Mouse (Mus musculus): ENCODE measurements at regions not wholly inside any gene's neighbourhood (a gene's known extent, or its start where the extent isn't known, plus 50 kb on each side); places are given as distances from the start of the nearest gene placed in this dataset.

GRCm38 (mm10) chr6:117406312-117406595, 237.9 kb downstream of the Cxcl12 start:
- H3K27ac ChIP-seq (ENCODE audit: low read depth), result no peak overlapping the region
- no peak for ATAC-seq (ENCODE audit: insufficient read depth)

GRCm38 (mm10) chr6:117406757-117407156, 238.4 kb downstream of the Cxcl12 start:
- no peaks in the 10 kb centered on the region for H3K27me3 ChIP-seq (ENCODE audit: insufficient read depth, low read length)
- no peak overlapping the region for H3K4me3 ChIP-seq (ENCODE audit: low read depth, low read length)
- WGBS, result 78% methylated on average over 9 of the region's 9 CpGs
- no peak for TF ChIP-seq CTCF (IDR thresholded peaks at IDR 0.05; ENCODE audit: low read depth)
- H3K27ac ChIP-seq (ENCODE audit: low read depth), result no peak overlapping the region
- ATAC-seq (ENCODE audit: insufficient read depth) (no peak), DNase-seq (no peak)
- H3K4me2 ChIP-seq, result no peak overlapping the region
- no peaks in the 10 kb centered on the region for H3K4me1 ChIP-seq (ENCODE audit: insufficient read depth)
- H3K9me3 ChIP-seq (ENCODE audit: low read depth, low read length), result no peaks in the 10 kb centered on the region
- no peak overlapping the region for H3K9ac ChIP-seq
- H3K36me3 ChIP-seq (ENCODE audit: insufficient read depth), result no peaks in the 10 kb centered on the region

More at GRCm38 (mm10) chr6:117406312-117406595, 237.9 kb downstream of the Cxcl12 start:
- Histone ChIP-seq H3K4me3 (ENCODE audit: low read depth, low read length) (no peak overlapping the region), H3K9me3 (ENCODE audit: low read depth, low read length) (no peaks in the 10 kb centered on the region), H3K27me3 (ENCODE audit: insufficient read depth, low read length) (no peaks in the 10 kb centered on the region), H3K4me2 (no peak overlapping the region), H3K36me3 (ENCODE audit: insufficient read depth) (no peaks in the 10 kb centered on the region), H3K4me1 (ENCODE audit: insufficient read depth) (no peaks in the 10 kb centered on the region), H3K9ac (no peak overlapping the region)
- no peak for DNase-seq
- TF ChIP-seq CTCF (IDR thresholded peaks at IDR 0.05; ENCODE audit: low read depth), result no peak
- 86% methylated on average over 4 of the region's 4 CpGs for WGBS

DNA sequence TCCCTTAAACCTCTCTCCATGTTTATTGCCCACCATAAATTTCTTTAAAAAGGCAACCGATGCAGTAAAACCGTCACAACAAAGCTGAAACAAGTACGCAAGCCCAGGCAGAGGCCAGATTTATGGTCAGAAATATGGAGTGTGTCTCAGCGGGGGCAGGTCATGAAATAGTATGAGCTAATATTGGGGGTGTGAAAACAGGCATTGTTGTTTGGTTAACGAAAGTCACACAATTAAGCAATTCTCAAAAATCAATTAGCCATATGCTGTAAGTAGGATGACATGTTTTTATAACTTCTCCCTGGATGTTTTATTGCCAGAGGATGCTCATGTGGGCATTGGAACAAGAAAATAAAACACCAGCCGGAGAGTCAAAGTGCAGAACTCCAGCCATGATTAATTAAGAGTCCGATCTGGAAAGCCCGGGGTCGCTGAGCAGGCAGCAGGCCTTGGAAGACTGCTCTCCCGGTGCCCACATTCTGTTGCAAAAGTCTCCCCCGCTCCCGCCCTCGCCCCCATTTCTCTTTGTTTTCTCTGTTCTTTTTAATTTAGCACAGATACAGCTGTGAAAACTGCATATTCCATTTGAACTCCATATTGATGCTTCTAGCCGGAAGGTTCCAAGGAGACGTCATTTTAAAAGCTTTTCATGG, 239.0 kb downstream of the Cxcl12 start:
- DNase-seq, result no peak
- Histone ChIP-seq H3K4me2 (no peak overlapping the region), H3K9me3 (ENCODE audit: low read depth, low read length) (no peaks in the 10 kb centered on the region), H3K36me3 (ENCODE audit: insufficient read depth) (no peaks in the 10 kb centered on the region), H3K27ac (ENCODE audit: low read depth) (no peak overlapping the region), H3K27me3 (ENCODE audit: insufficient read depth, low read length) (no peaks in the 10 kb centered on the region), H3K4me1 (ENCODE audit: insufficient read depth) (no peaks in the 10 kb centered on the region), H3K9ac (no peak overlapping the region), H3K4me3 (ENCODE audit: low read depth, low read length) (no peak overlapping the region)
- ATAC-seq (ENCODE audit: insufficient read depth), result no peak
- no peak for TF ChIP-seq CTCF (IDR thresholded peaks at IDR 0.05; ENCODE audit: low read depth)
- 55% methylated on average over 15 of the region's 15 CpGs for WGBS

GRCm38 (mm10) chr6:117407953-117408352, 239.6 kb downstream of the Cxcl12 start:
- H3K9ac ChIP-seq, result no peak overlapping the region
- H3K9me3 ChIP-seq (ENCODE audit: low read depth, low read length), result no peaks in the 10 kb centered on the region
- no peak overlapping the region for H3K4me3 ChIP-seq (ENCODE audit: low read depth, low read length)
- H3K4me2 ChIP-seq, result no peak overlapping the region
- H3K4me1 ChIP-seq (ENCODE audit: insufficient read depth), result no peaks in the 10 kb centered on the region
- DNase-seq (no peak), ATAC-seq (ENCODE audit: insufficient read depth) (no peak)
- H3K27ac ChIP-seq (ENCODE audit: low read depth), result no peak overlapping the region
- TF ChIP-seq CTCF (IDR thresholded peaks at IDR 0.05; ENCODE audit: low read depth), result no peak
- 68% methylated on average over 5 of the region's 5 CpGs for WGBS
- H3K36me3 ChIP-seq (ENCODE audit: insufficient read depth), result no peaks in the 10 kb centered on the region
- no peaks in the 10 kb centered on the region for H3K27me3 ChIP-seq (ENCODE audit: insufficient read depth, low read length)

- Histone ChIP-seq H3K27ac (ENCODE audit: low read depth) (no peak overlapping the region), H3K4me2 (no peak overlapping the region), H3K9ac (no peak overlapping the region), H3K4me1 (ENCODE audit: insufficient read depth) (no peaks in the 10 kb centered on the region), H3K36me3 (ENCODE audit: insufficient read depth) (no peaks in the 10 kb centered on the region), H3K4me3 (ENCODE audit: low read depth, low read length) (no peak overlapping the region), H3K27me3 (ENCODE audit: insufficient read depth, low read length) (no peaks in the 10 kb centered on the region), H3K9me3 (ENCODE audit: low read depth, low read length) (no peaks in the 10 kb centered on the region)
- 47% methylated on average over 11 of the region's 11 CpGs for WGBS
- TF ChIP-seq CTCF (IDR thresholded peaks at IDR 0.05; ENCODE audit: low read depth), result no peak
- ATAC-seq (ENCODE audit: insufficient read depth) (no peak), DNase-seq (peak; percentile 24)
Measured at GRCm38 (mm10) chr6:117408971-117409783, 240.8 kb downstream of the Cxcl12 start.

- no peaks in the 10 kb centered on the region for H3K27me3 ChIP-seq (ENCODE audit: insufficient read depth, low read length)
- WGBS, result 41% methylated on average over 5 of the region's 5 CpGs
- H3K4me1 ChIP-seq (ENCODE audit: insufficient read depth), result no peaks in the 10 kb centered on the region
- H3K36me3 ChIP-seq (ENCODE audit: insufficient read depth), result no peaks in the 10 kb centered on the region
- H3K27ac ChIP-seq (ENCODE audit: low read depth), result 0 out of 2 replicates have a peak overlapping the region, but pooled peaks have one; percentile 67
- H3K9ac ChIP-seq, result no peak overlapping the region
- H3K4me2 ChIP-seq, result no peak overlapping the region
- peak; percentile 65 for DNase-seq
- ATAC-seq (ENCODE audit: insufficient read depth), result no peak
- no peak for TF ChIP-seq CTCF (IDR thresholded peaks at IDR 0.05; ENCODE audit: low read depth)
- no peaks in the 10 kb centered on the region for H3K9me3 ChIP-seq (ENCODE audit: low read depth, low read length)
- H3K4me3 ChIP-seq (ENCODE audit: low read depth, low read length), result no peak overlapping the region
Measured at GRCm38 (mm10) chr6:117414926-117415325, 246.6 kb downstream of the Cxcl12 start.

DNA sequence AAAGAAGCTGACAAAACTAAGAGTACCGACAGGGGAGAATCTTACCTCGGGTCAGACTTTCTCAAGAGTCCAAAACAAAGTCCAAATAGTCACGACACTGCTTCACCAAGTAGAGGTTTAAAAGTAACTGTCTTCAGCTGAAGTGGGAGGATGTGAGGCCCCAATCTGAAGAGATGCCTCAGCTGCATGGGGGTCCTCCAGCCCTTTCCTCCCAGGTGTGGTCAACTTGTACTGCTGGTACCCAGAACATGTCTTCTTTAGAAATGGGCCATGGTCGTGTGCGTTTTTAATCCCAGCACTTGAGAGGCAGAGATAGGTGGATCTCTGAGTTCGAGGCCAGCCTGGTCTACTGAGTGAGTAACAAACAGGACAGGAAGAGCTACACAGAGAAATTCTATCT, 247.6 kb downstream of the Cxcl12 start:
- Histone ChIP-seq H3K9ac (no peak overlapping the region), H3K27ac (ENCODE audit: low read depth) (no peak overlapping the region), H3K4me1 (ENCODE audit: insufficient read depth) (no peaks in the 10 kb centered on the region), H3K36me3 (ENCODE audit: insufficient read depth) (no peaks in the 10 kb centered on the region), H3K4me2 (no peak overlapping the region), H3K9me3 (ENCODE audit: low read depth, low read length) (no peaks in the 10 kb centered on the region), H3K4me3 (ENCODE audit: low read depth, low read length) (no peak overlapping the region), H3K27me3 (ENCODE audit: insufficient read depth, low read length) (no peaks in the 10 kb centered on the region)
- no peak for ATAC-seq (ENCODE audit: insufficient read depth)
- DNase-seq, result no peak
- WGBS, result 82% methylated on average over 6 of the region's 6 CpGs
- no peak for TF ChIP-seq CTCF (IDR thresholded peaks at IDR 0.05; ENCODE audit: low read depth)
